Mouse (Mus musculus) layer of hippocampus, adult 2 months (tissue): ENCODE results near the gene Ptrh2. TPM values are rescaled to one million over a fixed set of nuclear protein-coding genes. Genes with fewer than 3 reads are reported as not detected.
"Not testable (repeated sequence)": the region's sequence is repeated elsewhere in the genome, so short reads cannot be mapped to it uniquely, and the experiment has no call there.

Experiments
- DNase-seq, 2 experiments: peaks; one replicate each; pipeline ENCODE4 v3.0.0; 2022; ENCODE audit warnings: low spot score in 2 of 2
- H3K27ac ChIP-seq: fragments of 200-600 bp; 2 replicates; pipeline ENCODE4 v1.8.1; 2022
- H3K4me3 ChIP-seq: fragments of 200-600 bp; 2 replicates; pipeline ENCODE4 v1.8.1; 2022; ENCODE audit warnings: mild to moderate bottlenecking
- CTCF ChIP-seq: fragments of 200-600 bp; conservative IDR thresholded peaks from 2 replicates; pipeline ENCODE4 v1.8.1; 2022; ENCODE audit warnings: antibody characterized with exemption, mild to moderate bottlenecking, moderate library complexity
- total RNA-seq, 2 experiments: library from RNA; stranded (reverse); gene quantifications; 2 replicates each; pipeline ENCODE4 v1.2.3; 2021

Gene Ptrh2
- total RNA-seq, 2 experiments from 2014 or later: 9.0 to 10.1 TPM

DNA sequence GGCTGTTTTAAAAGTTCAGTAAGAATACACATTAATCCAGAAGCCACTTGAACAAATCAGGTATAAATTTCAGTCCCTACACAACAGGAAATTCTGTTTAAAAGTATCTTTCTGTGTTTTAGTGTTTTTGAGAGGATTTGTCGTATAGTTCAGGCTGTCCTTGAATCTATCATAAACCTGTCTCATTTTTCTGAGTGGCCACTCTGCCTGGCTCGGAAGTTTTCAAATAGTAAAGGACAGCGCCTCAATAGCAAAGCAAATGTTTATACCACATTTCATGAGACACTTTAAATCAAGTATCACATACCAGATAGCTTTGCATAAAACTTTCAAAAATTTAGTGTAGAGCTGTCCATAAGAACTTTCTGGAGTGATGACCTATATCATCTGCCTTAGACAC is 34.6 kb downstream of the Ptrh2 start:
- no peak for TF ChIP-seq CTCF
- no peak for DNase-seq
- no peak overlapping the region for H3K4me3 ChIP-seq
- H3K27ac ChIP-seq: no peak overlapping the region

DNA sequence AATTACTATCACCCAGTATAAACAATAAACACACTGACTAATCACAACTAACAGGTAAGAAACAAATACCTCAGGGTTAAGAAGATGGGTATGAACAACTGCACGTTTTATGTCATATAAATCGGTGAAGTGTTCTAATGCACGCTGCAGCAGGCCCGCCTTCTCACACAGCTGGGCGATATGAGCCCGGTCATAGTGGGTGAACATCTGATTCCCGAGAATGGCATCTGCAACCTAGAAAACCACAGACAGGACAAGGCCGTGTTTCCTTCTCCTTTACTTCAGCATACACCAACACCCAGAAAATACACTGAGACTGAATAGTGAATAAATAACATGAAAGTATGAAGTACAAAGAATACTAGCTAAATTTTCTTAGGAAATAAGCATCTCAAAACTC is 35.6 kb downstream of the Ptrh2 start:
- no peak overlapping the region for H3K27ac ChIP-seq
- TF ChIP-seq CTCF: no peak
- H3K4me3 ChIP-seq: no peak overlapping the region
- DNase-seq: no peak

DNA sequence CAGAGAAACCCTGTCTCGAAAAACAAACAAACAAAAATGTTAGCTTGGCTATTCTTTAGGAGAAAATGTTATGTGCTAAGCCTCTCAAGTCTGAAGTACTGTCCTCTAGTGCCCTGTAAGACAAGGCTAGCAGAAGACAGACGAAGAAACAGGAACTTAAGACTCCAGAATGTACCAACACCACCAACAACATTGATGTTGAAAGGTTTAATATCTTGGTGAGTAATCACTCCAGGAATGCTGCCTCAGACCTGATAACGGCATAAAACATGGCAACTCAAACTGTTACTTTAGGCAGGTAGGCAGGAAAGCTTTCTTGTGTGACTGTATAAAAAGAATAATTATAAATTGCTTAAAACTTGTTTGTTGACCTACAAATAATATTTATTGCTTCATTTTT is 40.2 kb downstream of the Ptrh2 start:
- Histone ChIP-seq H3K4me3 (no peak overlapping the region), H3K27ac (no peak overlapping the region)
- no peak for DNase-seq
- TF ChIP-seq CTCF: no peak

DNA sequence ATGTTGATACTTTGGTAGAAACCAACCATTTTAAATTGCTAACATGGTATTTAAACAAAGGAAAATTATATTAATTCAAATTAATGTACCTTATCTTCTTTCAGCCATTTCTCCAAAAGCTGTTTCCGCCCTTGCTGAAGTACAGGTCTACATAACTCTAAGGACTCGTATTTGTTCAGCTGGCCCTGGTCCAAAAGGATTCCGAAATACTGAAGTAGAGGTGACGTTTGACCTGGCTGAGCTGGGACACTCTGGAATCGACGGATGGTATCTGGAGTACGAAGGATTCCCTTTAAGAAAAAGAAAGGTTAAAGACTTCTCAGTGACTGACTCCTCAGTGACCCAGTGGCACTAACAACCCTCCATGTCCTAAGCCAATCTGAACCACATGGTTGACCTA is 41.2 kb downstream of the Ptrh2 start:
- TF ChIP-seq CTCF: no peak

DNA sequence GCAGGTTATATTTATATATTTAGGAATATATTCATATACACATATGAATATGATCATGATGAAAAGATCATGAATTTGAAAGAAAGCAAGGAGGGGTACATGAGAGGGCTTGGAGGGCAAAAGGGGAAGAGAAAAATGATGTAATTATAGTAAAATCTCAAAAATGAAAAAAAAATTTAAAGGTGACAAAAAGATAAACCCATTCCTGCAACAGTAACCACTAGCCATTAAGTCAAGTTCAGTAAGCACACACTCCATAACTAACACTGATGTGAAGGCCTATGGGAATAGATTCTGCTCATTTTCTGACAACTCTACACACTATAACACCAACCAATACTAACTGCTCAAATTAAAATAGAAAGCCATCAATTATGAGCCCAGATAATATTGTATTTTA is 41.8 kb downstream of the Ptrh2 start:
- no peak overlapping the region for H3K4me3 ChIP-seq
- DNase-seq: no peak
- no peak overlapping the region for H3K27ac ChIP-seq
- TF ChIP-seq CTCF: no peak

More for the DNA sequence above, 41.2 kb downstream of the Ptrh2 start:
- no peak for DNase-seq
- H3K27ac ChIP-seq: no peak overlapping the region
- no peak overlapping the region for H3K4me3 ChIP-seq

DNA sequence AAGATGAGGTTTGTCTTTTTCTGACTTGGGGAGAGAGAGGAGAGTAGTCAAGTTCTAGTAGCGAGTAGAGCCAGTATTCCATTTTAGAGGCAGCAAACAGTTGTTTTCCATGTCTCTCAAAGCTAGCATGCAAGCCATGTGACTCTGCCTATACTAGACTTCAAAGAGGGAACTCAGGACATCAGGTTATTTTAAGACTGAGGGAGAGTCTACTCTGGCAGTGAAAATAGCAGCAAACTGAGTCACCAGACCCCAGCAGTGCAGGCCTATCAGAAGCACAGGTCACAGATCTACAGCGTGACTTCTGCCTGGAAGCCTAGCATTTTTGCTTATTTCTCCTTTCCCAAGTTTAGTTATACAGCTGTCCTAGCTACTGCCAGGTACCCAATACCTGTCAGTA is 47.7 kb downstream of the Ptrh2 start:
- no peak for DNase-seq
- Histone ChIP-seq H3K27ac (peak overlapping the region; percentile 46; the same call in 1 of the 2 replicates), H3K4me3 (no peak overlapping the region)
- no peak for TF ChIP-seq CTCF

DNA sequence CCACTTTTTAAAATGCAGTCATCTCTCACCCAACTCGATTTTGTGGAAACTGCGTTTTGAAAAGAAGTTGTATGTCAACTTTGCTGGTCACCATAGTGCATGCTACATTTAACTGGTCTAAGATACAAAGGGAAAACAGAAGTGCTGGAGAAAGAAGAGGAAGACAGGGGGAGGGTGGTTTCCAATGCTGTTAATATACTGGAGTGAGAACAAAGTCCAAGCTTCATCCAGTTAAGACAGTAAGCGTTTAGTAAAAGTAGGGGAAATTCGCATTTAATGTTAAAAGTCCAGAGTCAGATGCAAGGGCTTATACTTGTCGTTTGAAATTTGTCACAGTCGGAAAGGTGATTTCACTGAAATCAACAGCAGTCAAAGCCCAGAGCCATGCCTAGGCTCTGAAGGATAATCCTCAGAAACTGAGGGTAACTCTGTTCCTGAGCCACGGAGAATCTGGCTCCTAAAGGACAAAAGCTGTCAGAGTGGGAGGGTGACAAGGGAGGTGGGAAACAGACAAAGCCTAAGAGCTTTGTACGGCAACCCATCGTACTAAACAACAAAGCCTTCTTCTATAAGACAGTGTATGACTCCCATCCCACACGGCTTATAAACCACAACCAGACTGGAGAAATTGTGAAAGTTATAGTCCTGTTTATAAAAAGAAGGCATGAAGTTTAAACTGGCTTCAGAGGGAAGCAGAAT is 50.6 kb downstream of the Ptrh2 start:
- H3K4me3 ChIP-seq: peak overlapping the region; percentile 4; the same call in 1 of the 2 replicates
- TF ChIP-seq CTCF: no peak
- no peak for DNase-seq
- H3K27ac ChIP-seq: peak overlapping the region; percentile 71

DNA sequence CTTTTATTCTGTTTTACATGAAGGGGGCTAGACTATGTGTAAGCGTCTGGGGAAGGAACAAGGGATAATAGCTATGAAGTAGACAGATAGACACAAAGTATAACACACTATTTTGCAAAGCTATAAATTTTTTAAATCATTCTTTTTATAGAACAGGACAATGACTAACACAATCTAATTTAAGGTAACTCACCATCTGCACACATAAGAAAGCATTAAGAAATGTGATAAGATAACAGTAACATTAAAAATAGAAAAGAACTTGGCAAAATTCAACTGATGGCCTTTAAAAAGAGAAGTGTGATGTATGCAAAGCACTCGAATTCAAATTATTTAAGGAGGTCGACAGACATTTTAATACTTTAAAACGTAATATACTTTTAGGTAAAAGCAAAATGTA is 51.2 kb downstream of the Ptrh2 start:
- Histone ChIP-seq H3K4me3 (no peak overlapping the region), H3K27ac (peak overlapping the region; percentile 71)
- TF ChIP-seq CTCF: no peak
- no peak for DNase-seq

DNA sequence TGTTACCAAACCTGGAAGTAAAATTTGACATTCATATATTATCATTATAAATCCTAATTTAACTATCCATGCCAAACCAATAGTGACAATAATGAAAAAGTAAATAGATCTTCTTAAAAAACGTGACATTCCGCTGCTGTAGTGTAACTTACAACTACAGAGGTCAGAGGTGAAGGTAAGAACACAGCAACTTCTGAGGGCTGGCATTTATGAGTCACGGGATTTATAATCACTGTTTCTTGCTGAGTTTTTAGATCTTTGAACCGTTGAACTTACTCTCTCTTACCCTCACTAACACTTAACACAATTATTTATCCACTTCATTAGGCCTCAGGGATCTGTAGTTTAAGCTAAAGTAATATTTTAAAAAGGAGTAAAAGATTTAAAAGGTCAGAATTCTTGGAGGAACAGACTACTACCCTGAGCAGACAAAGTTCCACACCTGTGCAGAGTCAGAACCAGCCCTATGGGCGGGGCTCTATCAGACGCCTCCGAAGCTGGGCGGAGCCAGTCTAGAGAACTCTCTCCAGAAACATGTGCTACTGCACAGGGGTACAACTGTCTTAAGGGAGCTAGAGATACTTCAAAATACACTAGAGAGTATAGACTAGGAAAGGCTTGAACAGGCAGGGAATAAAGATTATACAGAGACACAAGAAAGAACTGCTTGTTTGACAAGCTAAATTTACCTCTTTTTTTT is 53.7 kb downstream of the Ptrh2 start:
- TF ChIP-seq CTCF: no peak
- no peak overlapping the region for H3K4me3 ChIP-seq
- no peak for DNase-seq
- H3K27ac ChIP-seq: no peak overlapping the region

DNA sequence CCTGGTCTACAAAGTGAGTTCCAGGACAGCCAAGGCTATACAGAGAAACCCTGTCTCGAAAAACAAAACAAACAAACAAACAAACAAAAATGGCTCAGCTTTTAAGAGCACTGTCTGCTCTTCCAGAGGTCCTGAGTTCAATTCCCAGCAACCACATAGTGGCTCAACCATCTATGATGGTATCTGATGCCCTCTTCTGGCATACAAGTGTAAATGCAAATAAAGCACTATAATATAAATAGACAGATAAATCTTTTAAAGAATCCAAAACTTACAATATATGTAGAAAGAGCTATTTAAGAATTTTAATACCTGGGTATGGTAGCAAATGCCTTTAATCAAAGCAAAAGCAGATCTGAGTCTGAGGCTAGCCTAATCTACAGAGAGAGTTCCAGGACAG is 54.5 kb downstream of the Ptrh2 start:
- not testable (repeated sequence) for H3K27ac ChIP-seq, DNase-seq, H3K4me3 ChIP-seq
- TF ChIP-seq CTCF: peak; percentile 58

DNA sequence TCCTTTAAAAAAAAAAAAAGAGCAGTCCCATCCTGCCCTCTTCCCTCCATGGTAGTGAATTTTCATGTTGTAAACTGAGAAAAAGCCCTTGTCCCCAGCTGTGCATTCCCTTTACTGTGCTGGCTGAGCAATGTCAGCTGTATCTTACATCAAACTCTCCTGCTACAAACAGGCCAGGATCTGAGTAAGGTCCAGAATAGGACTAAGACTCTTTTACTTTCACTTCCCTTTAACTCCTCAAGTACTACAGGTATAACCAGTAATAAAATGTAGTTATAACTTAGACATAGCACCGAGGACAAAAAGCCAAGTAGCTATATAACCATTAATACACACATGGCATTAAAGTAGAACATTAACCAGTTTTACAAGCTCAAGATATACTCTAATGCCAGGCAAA is 55.2 kb downstream of the Ptrh2 start:
- H3K4me3 ChIP-seq: no peak overlapping the region
- DNase-seq: no peak
- no peak for TF ChIP-seq CTCF
- H3K27ac ChIP-seq: no peak overlapping the region; the same call in 1 of the 2 replicates

DNA sequence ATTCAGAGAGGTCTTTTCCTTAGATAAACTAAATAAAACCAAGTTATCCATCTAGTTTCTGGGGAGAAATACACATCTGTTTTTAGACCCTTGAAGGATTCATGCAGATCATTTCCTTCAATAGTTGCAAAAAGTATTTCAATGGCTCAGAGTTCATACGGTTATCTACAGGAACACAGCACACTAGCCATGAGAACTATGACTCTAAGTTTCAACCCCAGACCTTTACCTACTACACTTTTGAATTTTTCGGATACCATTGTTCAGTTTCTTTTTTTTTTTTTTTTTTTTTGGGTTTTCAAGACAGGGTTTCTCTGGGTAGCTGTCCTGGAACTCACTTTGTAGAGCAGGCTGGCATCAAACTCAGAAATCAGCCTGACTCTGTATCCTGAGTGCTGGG is 55.7 kb downstream of the Ptrh2 start:
- no peak for DNase-seq
- no peak for TF ChIP-seq CTCF
- H3K27ac ChIP-seq: no peak overlapping the region
- H3K4me3 ChIP-seq: no peak overlapping the region

DNA sequence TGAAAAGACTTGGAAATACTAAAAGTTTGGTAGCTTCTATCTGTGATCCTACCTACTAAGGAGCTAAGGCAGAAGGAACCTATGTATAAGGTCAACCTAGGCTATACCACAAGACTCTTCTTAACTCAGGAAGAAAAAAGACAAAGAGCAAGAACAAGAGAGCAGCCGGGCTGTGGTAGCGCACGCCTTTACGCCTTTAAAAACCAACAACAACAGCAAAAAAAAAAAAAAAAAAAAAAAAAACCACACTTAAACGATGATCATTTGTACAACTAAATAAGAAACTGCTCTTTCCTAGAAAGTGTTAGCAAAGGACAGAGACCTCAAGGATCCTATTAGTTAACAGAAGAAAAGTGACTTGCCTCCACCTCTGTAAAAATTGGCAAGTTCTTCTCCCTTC is 57.7 kb downstream of the Ptrh2 start:
- no peak for DNase-seq
- Histone ChIP-seq H3K27ac (no peak overlapping the region), H3K4me3 (no peak overlapping the region)
- TF ChIP-seq CTCF: no peak

Other genes starting within 250 kb of the Ptrh2 start
- 10 to 100 TPM; 28.0 to 31.9 TPM for gene Rnft1, start 199.3 kb upstream of the Ptrh2 start, total RNA-seq
- 10 to 100 TPM; 43.8 to 44.2 TPM for gene Rps6kb1, start 139.2 kb upstream of the Ptrh2 start, total RNA-seq
- 1 to 10 TPM; 6.0 to 8.2 TPM for gene Tubd1, start 139.0 kb upstream of the Ptrh2 start, total RNA-seq
- 100 to 1,000 TPM; 111 to 139 TPM for gene Vmp1, start 149 bp upstream of the Ptrh2 start, total RNA-seq
- 100 to 1,000 TPM; 447 to 456 TPM for gene Cltc, start 73.6 kb downstream of the Ptrh2 start, total RNA-seq
- 10 to 100 TPM; 26.6 to 31.7 TPM for gene Dhx40, start 123.8 kb downstream of the Ptrh2 start, total RNA-seq